Mouse (Mus musculus): ENCODE measurements around the gene Ostm1.

The Ostm1 gene

GRCm38 (mm10) chr10:42729607-42730006 is 146.0 kb downstream of the Ostm1 start:
- in situ Hi-C loops (cut with MboI; ENCODE audit: low sequenced_read_pairs): loop anchor here (25.0 kb wide), 1 partner anchor 417 kb away; no protein-coding TSS in a partner anchor

- in situ Hi-C loops (cut with MboI; ENCODE audit: low sequenced_read_pairs): loop anchor here (25.0 kb wide), 1 partner anchor 422 kb away; no protein-coding TSS in a partner anchor
Observed at GRCm38 (mm10) chr10:42734546-42735060, 151.0 kb downstream of the Ostm1 start.

- in situ Hi-C loops (cut with MboI; ENCODE audit: low sequenced_read_pairs): no loop called here
Observed at GRCm38 (mm10) chr10:42751813-42752212, 168.2 kb downstream of the Ostm1 start.

Data from CH12F3 (cell line).